Mouse (Mus musculus): ENCODE measurements at regions not wholly inside any gene's neighbourhood (a gene's known extent, or its start where the extent isn't known, plus 50 kb on each side); places are given as distances from the start of the nearest gene placed in this dataset.

GRCm38 (mm10) chr13:28750949-28751692, 202.4 kb downstream of the Sox4 start:
- no peak for DNase-seq

DNA sequence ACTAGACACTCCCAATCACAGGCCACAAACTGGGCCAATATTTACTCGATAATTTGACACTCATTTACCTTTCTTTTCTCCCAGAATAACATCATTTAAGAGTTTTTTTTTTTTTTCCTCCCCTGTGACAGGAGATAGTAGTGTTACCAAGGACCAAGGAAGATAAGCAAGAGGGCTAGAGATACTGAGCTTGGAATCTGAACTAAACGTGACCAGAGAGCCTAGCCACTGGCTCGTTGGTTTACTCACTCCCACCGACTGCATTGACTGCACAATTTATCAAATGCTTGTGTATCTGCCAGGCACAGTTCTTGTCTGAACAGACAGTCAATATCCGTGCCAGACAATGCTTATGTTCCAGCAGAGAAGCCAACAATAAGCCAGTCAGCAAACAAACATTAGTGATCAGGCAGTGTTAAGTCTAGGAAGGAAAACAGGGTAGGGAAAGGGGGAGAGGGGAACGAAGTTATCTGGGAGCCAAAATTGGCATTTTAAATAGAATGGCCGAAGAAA, 213.3 kb downstream of the Sox4 start:
- DNase-seq: no peak

- no peak for DNase-seq
Observed at GRCm38 (mm10) chr13:28738160-28739100, 215.1 kb downstream of the Sox4 start.

DNA sequence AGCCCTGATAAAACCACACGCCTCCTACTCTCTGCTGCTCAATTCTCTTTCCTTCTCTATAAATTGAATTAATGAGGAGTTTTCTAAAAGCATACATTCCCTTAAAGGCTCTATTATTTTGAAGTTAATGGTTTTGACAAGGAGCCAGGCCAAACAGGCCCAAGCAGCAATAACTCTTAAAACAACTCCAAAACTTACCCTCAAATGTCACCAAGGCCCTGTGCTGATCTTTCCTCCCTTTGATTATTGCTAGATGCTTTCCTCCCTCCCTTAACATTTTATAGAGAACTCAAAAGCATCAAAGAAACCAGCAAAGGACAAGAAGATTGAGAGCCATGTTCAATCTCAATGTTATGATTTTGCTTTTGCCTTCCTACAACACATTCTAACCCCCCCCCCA, 221.0 kb downstream of the Sox4 start:
- DNase-seq: no peak

GRCm38 (mm10) chr13:28732036-28732435, 221.5 kb downstream of the Sox4 start:
- DNase-seq: no peak

- DNase-seq: no peak
Observed at GRCm38 (mm10) chr13:28730059-28730580, 223.4 kb downstream of the Sox4 start.

GRCm38 (mm10) chr13:28728768-28729167, 224.7 kb downstream of the Sox4 start:
- DNase-seq: no peak

- DNase-seq: no peak
Observed at GRCm38 (mm10) chr13:28724300-28724699, 229.2 kb downstream of the Sox4 start.

DNA sequence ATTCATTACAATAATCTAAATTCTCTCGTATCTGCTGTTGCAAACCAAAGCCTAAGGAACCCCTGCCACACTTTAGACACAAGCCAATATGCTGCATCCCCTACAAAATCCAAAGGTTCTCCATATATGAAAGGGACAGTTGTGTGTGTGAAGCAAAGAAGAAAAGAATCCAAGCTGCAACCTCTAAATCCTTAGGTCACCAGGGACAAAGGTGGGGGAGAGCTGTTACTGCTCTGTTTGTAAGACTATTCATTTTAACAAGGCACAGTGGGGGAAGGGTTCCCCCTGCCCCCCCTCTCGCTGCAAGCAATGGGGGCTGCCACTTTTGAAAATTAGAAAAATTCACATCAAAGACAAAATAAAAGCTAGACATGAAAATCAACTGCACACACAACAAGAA, 231.4 kb downstream of the Sox4 start:
- DNase-seq: no peak

DNA sequence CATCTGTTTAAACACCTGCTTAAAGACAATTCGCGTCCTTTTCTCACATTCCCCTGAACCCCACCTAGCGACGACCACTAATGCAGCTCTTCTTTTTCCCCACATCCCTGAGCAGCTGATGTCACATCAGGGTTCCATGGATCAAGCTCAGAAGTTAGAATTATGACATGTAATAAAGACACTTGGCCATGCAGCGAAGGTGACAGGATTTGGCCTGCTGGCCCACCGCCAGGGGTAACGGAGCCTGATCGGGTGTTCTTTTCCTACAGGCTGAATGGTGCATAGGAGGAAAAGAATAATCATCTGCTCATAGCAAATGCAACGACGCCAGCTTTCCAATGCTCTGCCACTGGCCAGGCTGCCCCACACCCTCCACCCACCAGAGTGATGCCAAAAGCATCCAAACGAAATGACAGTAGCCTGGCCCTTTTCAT, 231.9 kb downstream of the Sox4 start:
- DNase-seq: no peak

- DNase-seq: peak in 1 of 2 experiments; percentile 32
Observed at GRCm38 (mm10) chr13:28720639-28721239, 232.8 kb downstream of the Sox4 start.

- DNase-seq: peak; percentile 57 to 77
Observed at GRCm38 (mm10) chr13:28720169-28720568, 233.3 kb downstream of the Sox4 start.

DNA sequence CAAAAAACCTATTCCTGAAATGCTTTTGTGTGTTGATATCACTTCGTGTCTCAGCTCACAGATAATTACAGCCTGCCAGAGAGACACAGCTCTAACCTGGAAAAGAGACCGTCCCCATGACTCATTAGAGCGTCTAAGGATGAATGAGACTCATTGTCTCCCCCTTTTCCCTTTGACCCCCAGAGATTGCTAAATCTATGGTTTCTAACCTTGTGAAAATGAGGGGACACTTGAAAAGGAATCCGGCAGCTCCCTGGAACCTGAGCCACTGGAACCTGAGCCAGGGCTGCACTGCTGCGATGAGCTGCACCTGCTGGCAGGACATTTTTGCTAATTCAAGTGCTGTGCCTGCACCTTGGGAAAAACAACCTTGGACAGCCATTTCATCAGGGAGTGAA, 234.6 kb downstream of the Sox4 start:
- no peak for DNase-seq

GRCm38 (mm10) chr13:28718169-28718867, 235.2 kb downstream of the Sox4 start:
- peak in 1 of 2 experiments; percentile 39 for DNase-seq

GRCm38 (mm10) chr13:28717404-28717803, 236.1 kb downstream of the Sox4 start:
- DNase-seq: no peak

DNA sequence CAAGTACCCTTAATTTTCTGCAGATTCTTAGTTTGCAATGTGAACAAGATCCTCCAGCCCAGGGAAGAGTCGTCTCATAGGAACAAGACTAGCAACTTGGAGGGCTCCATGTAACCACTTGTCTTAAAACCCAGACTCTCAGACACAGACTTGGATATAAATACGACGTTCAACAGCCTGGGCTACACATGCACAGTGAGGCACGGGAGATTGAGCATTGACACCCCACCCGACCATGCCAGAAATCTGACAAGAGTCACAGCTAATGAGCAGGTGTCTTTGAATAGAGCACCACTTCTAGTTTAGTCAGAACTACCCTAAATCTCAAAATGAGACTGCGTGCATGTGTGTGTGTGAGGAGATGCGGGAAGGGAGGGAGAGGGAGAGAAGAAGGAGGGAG, 243.5 kb downstream of the Sox4 start:
- DNase-seq: no peak

DNA sequence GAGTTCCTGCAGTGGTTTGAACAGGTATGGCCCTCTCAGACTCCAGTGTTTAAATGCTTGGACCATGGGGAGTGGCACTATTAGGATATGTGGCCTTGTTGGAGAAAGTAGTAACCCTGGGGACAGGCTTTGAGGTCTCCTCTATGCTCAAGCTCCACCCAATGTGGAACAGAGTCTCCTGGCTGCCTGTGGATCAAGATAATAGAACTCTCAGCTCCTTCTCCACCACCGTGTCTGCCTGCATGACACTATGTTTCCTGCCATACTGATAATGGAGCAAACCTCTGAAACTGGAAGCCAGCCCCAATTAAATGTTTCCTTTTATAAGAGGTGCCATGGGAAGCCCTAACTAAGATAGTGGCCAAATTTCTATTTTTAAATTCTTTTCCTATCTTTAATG, 252.2 kb downstream of the Sox4 start:
- DNase-seq: no peak

DNA sequence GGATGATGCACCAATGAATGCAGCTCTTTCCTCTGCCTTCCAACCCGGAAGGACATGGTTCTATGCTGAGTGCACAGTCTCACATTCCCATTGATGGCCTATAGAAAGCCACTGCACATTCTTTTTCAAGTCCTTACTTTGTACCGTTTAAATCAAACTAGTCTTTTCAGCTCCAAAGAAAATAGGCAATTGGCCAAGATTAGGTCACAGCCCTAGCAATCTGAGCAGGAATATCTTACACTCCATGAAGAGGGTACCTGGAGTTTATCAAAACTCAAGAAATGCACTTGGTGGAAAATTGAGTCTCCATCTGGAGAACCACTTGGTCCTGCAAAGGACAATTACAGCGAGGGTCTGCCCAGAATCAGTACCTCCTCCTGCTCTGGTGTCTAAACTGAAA, 253.4 kb downstream of the Sox4 start:
- DNase-seq: no peak

DNA sequence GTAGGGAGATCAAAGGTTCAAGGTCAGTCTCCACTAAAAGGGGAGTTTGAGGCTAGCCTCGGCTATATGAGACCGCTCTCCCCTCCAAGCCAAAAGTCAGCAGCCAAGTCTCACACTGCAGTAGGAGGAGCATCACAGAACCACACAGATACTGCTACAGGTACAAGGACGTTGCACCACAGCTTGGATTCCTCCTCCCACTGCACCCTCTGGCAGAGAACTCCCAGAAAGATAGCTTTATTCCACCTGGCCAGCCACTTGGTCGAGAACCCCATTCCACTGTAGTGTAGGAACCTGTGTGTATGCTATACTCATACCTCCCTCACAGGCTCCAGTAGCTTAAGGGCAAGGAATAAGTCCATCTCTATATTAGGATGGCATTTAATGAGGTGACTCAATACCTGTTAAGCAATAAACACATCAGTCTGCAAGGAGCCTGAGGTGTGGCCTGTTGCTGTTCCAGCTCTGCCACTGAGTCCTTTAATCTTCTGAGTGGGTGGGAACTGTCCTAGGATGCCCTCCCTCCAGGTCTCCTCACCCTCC, 254.0 kb downstream of the Sox4 start:
- DNase-seq: no peak

- no peak for DNase-seq
Observed at GRCm38 (mm10) chr13:28697796-28698678, 255.5 kb downstream of the Sox4 start.

GRCm38 (mm10) chr13:28693078-28693477, 260.4 kb downstream of the Sox4 start:
- peak; percentile 23 to 55 for DNase-seq
